Mouse (Mus musculus): ENCODE measurements around the gene Klhl30. TPM values are rescaled to one million over a fixed set of nuclear protein-coding genes. Genes with fewer than 3 reads are reported as not detected.

Gene Klhl30
- polyA plus RNA-seq, 1 experiment from 2014 or later = 0.27 TPM

Other genes starting within 250 kb of the Klhl30 start
- 1.4 and 2.1 TPM in 2 replicates for gene Rbm44, start 205.9 kb upstream of the Klhl30 start, polyA plus RNA-seq (2015; fragmentation: Nextera tagmentation; extraction: Ambion mirVana)
- gene Ramp1, start 171.2 kb upstream of the Klhl30 start, polyA plus RNA-seq (2015; fragmentation: Nextera tagmentation; extraction: Ambion mirVana) = 156 and 158 TPM in 2 replicates
- gene Ube2f, start 100.7 kb upstream of the Klhl30 start, polyA plus RNA-seq (2015; fragmentation: Nextera tagmentation; extraction: Ambion mirVana) = 87.2 and 88.5 TPM in 2 replicates
- gene Scly, start 52.7 kb upstream of the Klhl30 start, polyA plus RNA-seq (2015; fragmentation: Nextera tagmentation; extraction: Ambion mirVana) = 15.6 and 16.2 TPM in 2 replicates
- gene Espnl, start 28.9 kb upstream of the Klhl30 start, polyA plus RNA-seq (2015; fragmentation: Nextera tagmentation; extraction: Ambion mirVana) = 0.19 and 0.20 TPM in 2 replicates
- 1.1 and 1.3 TPM in 2 replicates for gene Erfe, start 15.4 kb downstream of the Klhl30 start, polyA plus RNA-seq (2015; fragmentation: Nextera tagmentation; extraction: Ambion mirVana)
- gene Ilkap, start 47.8 kb downstream of the Klhl30 start, polyA plus RNA-seq (2015; fragmentation: Nextera tagmentation; extraction: Ambion mirVana) = 129 and 133 TPM in 2 replicates
- gene Hes6, start 63.0 kb downstream of the Klhl30 start, polyA plus RNA-seq (2015; fragmentation: Nextera tagmentation; extraction: Ambion mirVana) = 216 and 236 TPM in 2 replicates
- 0.95 and 1.1 TPM in 2 replicates for gene Per2, start 108.3 kb downstream of the Klhl30 start, polyA plus RNA-seq (2015; fragmentation: Nextera tagmentation; extraction: Ambion mirVana)
- gene Traf3ip1, start 143.6 kb downstream of the Klhl30 start, polyA plus RNA-seq (2015; fragmentation: Nextera tagmentation; extraction: Ambion mirVana) = 4.6 and 5.1 TPM in 2 replicates
- gene Asb1, start 189.5 kb downstream of the Klhl30 start, polyA plus RNA-seq (2015; fragmentation: Nextera tagmentation; extraction: Ambion mirVana) = 4.0 and 4.3 TPM in 2 replicates